Mouse (Mus musculus): ENCODE measurements around the gene Atp8b5.
A peak's percentile ranks its signal among the peaks of the same experiment; 100 is the strongest.

GRCm38 (mm10) chr4:43420305-43420704, 153.3 kb downstream of the Atp8b5 start:
- TF ChIP-seq POLR2A (IDR thresholded peaks at IDR 0.05; ENCODE audit: extremely low read depth, insufficient read depth, low read length), result no peak
- peak; percentile 84 for TF ChIP-seq CTCF (IDR thresholded peaks at IDR 0.05; ENCODE audit: extremely low read depth, insufficient read depth, low read length)

Measured in cortical plate, adult 2 months (tissue).